Mouse (Mus musculus) erythroid progenitor cell, adult 5-6 weeks (primary cell): ENCODE measurements around the gene Cd2bp2. TPM values are rescaled to one million over a fixed set of nuclear protein-coding genes. Genes with fewer than 3 reads are reported as not detected.
A peak's percentile ranks its signal among the peaks of the same experiment; 100 is the strongest.

Source experiments
- ATAC-seq: replicated peaks from 2 replicates; pipeline ENCODE4 v1.8.0; 2016; ENCODE audit warnings: moderate number of reproducible peaks, mild to moderate bottlenecking, moderate TSS enrichment, inconsistent platforms; ENCODE audit not compliant: poor library complexity, low FRiP score, severe bottlenecking
- total RNA-seq, 2 experiments: library from RNA; stranded (forward) in 1 of 2; stranded (reverse) in 1 of 2; fragments of 150-400 nt in 1 of 2; fragments of 186-747, 209-891 nt in 1 of 2; gene quantifications; 2 replicates each; pipeline versions ENCODE4 v1.2.3 to v1.2.4; 2015 to 2017; ENCODE audit warnings: low replicate concordance in 2 of 2

The Cd2bp2 gene
- total RNA-seq, 2 experiments from 2014 or later = 25.2 to 43.6 TPM

- ATAC-seq = no peak
These were observed 24.6 kb upstream of the Cd2bp2 start for GRCm38 (mm10) chr7:127220440-127220839.

GRCm38 (mm10) chr7:127218670-127219069 lies 22.8 kb upstream of the Cd2bp2 start:
- ATAC-seq = peak; percentile 65

- no peak for ATAC-seq
These were observed 22.2 kb upstream of the Cd2bp2 start for GRCm38 (mm10) chr7:127217901-127218642.

- ATAC-seq = no peak
These were observed 21.6 kb upstream of the Cd2bp2 start for GRCm38 (mm10) chr7:127217475-127217874.

GRCm38 (mm10) chr7:127216307-127216706 lies 20.5 kb upstream of the Cd2bp2 start:
- ATAC-seq = no peak

GRCm38 (mm10) chr7:127214981-127215871 lies 19.4 kb upstream of the Cd2bp2 start:
- ATAC-seq = peak; percentile 72

GRCm38 (mm10) chr7:127214521-127214920 lies 18.7 kb upstream of the Cd2bp2 start:
- no peak for ATAC-seq

- ATAC-seq = no peak
These were observed 18.1 kb upstream of the Cd2bp2 start for GRCm38 (mm10) chr7:127213930-127214329.

GRCm38 (mm10) chr7:127213485-127213884 lies 17.6 kb upstream of the Cd2bp2 start:
- ATAC-seq = no peak

- ATAC-seq = no peak
These were observed 16.8 kb upstream of the Cd2bp2 start for GRCm38 (mm10) chr7:127212432-127213250.

- no peak for ATAC-seq
These were observed 15.3 kb upstream of the Cd2bp2 start for GRCm38 (mm10) chr7:127211014-127211745.

- ATAC-seq = no peak
These were observed 14.4 kb upstream of the Cd2bp2 start for GRCm38 (mm10) chr7:127210266-127210665.

- no peak for ATAC-seq
These were observed 14.0 kb upstream of the Cd2bp2 start for GRCm38 (mm10) chr7:127209851-127210250.

- peak; percentile 81 for ATAC-seq
These were observed 12.9 kb upstream of the Cd2bp2 start, which contains the start of gene Mylpf for GRCm38 (mm10) chr7:127208553-127209438. Mylpf (plus strand) TSS chr7:127208890.

- peak; percentile 37 for ATAC-seq
These were observed 12.4 kb upstream of the Cd2bp2 start, which contains the start of gene Tbc1d10b for GRCm38 (mm10) chr7:127208295-127208552. Tbc1d10b (minus strand) TSS chr7:127208468.

GRCm38 (mm10) chr7:127207374-127208294 lies 11.8 kb upstream of the Cd2bp2 start:
- ATAC-seq = 0 out of 2 replicates have a peak, but pooled peaks have one; percentile 2

GRCm38 (mm10) chr7:127206606-127207005 lies 10.8 kb upstream of the Cd2bp2 start:
- 0 out of 2 replicates have a peak, but pooled peaks have one; percentile 18 for ATAC-seq
